Mouse (Mus musculus) liver, embryonic 14.5 days (tissue): ENCODE data around the gene Ccdc137.

Source experiments
- CTCF ChIP-seq: IDR thresholded peaks from 2 replicates; pipeline ENCODE4 v1.5.1; 2016; ENCODE audit warnings: antibody characterized with exemption, low read depth, control low read depth
- EP300 ChIP-seq: IDR thresholded peaks from 2 replicates; pipeline ENCODE4 v1.6.1; 2016; ENCODE audit warnings: antibody characterized with exemption, low read depth

DNA sequence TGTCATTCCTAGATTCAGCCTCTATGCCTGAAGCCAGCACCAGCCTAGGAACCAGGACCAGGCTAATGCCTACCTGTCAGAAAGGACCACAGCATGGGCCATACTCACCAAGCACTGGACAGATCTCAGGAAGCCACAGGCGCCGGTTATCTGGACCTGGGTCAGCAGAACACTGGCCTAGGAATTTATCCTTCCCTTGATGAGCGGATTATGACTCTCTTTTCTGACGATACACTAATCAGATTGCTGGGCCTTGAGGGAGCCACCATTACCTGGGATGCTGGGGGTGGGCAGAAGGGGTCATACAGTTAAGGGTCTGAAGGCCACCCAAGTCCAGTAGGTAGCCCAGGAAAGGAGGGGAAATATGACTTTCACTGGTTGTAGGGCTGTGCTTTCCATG, 4.6 kb upstream of the Ccdc137 start, which contains the start of gene Pde6g:
- TF ChIP-seq CTCF, result no peak
- no peak for TF ChIP-seq EP300
